Mouse (Mus musculus) kidney, postnatal 25 days (tissue): ENCODE data around the gene Sugct.

Experiments
- DNase-seq, 2 experiments: peaks; one replicate each; pipeline ENCODE4 v3.0.0; 2021; ENCODE audit warnings: mixed read lengths in 2 of 2

The Sugct gene

DNA sequence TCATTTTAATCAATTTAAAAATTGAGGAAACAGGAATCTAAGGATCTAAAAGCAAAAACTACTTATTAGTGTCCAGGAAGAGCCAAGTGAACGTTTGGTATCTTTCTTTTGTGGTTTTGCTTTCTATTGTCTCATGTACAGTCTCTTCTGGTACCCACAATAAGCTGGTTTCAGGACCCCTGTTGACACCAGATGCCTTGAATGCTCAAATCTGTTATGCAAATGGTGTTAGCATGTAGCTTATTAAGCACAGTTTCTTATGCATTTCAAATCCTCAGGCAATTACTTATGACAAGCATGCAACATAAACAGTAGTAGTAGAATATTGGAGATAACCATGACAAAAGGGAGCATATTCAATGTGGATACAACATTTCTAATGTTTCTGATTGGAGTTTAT, 407.0 kb downstream of the Sugct start:
- DNase-seq: no peak

DNA sequence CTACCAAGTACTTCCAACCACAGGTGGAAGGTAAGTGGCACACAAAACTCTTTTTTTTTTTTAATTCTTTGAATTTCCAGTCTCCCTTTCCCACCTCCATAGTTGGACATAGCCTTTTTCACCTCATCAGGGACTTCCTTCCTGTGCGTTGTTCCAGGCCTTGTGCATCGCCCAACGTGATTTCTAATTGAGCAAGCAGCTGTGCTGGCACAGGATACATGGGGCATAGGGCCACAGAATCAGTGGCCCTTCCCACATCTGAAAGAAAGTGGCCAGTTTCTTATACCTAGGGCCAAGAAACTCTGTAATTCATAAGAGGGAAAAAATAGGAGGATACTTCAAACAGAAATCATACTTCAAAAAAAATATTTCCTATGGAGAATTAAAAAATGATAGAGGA, 449.4 kb downstream of the Sugct start:
- no peak for DNase-seq

DNA sequence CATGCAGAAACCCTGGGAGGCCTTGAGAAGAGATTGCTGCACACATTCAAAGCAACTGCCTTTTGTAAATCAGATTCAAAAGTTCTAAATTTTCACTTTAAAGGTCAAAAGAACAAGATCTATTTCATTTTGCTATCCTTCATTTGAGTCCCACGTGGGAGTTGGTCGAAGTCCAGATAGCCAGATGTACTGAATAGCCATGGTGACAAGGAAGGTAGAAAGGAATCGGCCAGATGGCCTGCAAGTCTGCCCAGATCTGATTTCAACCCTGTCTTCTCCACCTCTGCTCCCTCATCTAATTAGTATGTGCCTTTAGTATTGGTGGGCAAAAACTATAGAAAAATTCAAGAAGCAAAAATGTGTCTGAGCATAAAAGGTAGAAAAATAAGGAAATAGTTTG, 478.8 kb downstream of the Sugct start:
- no peak for DNase-seq

DNA sequence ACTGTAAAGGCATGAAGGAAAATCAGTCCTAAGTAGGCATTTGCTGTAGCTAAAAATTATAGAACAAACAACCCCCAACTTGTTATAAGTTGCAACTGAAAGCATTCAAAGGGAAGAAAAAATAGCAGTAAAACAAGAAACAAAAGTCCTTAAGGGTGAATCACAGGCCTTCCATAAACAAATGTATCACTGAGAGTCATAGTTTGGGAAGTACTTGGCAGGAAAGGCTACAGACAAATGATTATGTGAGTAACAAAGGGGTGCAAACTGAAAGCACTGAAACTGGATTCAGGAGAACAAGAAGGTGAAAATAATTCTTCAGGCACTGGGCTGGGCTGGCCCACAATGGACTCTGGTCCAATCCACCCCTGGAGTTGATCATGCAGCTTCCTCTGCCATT, 482.7 kb downstream of the Sugct start:
- DNase-seq: no peak

DNA sequence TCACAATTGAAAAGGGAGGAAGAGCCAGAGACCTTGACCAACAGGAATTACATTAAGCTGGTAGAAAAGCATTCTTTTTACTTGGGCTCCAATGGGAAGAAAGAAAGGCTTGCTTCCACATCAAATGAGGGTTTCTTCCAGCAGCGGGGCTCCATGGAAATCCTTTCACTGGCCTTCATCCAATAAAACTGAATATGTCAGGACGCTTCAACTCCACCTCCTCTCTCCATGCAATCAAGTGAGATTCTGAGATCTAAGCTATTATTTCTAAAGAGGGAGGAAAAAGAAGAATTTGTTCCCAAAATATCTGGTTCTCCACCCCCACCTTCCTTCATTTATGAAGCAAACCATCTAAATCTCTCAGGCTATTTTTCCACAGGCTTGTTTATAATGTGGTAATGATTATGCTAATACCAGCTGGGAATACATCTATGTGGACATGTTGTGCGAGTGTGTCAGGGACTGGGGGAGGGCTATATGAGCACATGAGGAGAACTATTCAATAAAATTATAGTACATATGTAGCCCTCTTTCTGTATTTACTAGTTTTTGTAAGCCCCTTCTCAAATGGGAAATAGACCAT, 505.1 kb downstream of the Sugct start:
- DNase-seq: no peak

DNA sequence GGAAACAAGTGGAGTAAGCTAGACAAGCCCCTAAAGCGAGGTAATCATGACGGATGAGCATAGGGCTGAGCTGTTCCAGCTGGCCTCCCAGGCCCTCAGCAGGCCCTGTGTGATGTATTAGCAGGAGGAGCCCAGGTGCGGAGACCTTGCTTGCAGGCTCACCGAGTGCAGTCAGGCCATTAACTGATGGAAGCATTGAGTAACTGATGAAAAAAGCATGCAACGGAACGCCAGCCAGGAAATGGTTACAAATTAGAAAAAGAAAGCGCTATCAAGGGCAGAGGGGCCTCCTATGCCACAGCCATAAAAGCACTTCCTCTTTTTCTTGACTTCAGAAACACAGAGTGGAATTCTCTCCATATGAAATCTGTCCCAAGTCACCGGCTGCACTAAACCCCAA, 510.1 kb downstream of the Sugct start:
- peak in 1 of 2 experiments; percentile 39 for DNase-seq

DNA sequence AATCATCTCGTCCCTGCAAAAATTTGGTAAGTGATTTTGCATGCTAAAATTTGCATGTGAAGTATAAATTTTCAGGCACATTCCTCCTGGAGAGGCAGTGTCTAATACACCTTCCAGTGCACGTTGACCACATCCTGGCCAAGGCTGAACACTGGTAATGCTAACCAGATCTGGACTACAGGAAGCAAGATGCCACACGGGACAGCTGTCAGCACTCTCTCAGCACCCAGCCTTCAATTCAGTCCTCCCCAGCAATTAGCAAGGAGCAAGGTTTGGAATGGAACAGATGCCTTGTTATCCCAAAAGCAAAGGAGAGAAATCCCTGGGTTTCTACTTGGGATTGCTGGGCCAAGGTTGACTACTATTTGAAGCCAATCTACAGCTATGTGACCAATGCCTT, 529.4 kb downstream of the Sugct start:
- DNase-seq: no peak

DNA sequence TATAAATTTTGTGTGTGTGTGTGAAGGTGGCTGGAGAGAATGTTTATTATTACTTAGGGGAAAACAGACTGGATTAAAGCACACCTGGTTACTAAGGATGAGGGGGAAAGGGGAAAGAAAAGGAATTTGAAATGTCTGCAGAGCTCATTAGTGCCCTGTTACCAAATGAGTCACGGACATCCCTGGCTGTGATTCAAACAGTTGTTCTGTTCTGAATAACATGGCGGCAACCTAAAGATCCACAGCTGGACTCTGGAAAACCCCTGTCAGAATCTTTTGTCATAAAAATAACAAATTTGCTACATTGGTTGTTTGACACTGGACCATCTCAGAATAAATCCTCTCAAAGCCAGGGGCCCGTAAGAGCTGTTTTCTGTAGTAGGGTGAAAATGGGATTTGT, 530.6 kb downstream of the Sugct start:
- DNase-seq: no peak

DNA sequence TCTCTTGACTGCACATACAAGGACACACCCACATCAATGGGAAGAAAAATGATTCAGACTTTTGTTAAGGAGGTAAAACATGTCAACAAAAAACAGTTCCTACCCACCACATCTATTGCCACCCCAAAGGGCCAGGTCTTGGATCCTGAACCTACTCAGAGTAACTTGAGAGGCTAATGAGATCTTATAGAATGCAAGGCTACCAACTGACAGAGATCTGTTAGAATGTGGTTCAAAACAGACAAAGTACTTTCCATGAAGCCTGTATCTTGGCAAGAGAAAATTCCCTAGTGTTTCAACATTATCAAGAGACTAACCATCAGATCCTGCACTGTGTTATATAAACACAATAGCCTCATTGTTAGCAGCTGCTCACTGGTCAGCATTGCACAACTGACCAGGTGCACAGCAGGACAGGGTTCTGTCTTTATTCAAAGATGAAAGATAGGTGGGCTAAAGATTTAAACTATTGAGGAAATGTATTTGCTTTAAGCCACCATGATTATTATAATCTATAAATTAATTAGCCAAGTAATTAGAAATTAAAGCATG, 548.8 kb downstream of the Sugct start:
- DNase-seq: no peak

DNA sequence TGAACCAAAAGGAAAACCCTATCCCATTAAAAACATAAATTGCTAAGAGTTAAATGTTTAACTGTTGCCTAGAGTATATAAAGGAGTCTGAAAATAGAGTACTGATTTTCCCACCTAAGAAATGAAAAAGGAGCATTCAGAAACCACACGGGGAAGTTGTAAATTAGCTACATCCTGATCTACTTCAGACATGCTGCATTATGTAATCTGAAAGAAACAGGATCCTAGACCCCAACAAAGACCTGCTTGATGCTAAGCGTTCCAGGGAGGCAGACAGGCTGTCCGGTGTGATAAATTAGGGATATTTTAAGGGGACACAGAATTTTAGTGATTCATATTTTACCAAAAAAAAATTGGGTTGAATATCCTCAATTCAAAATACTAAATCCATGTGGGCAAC, 579.3 kb downstream of the Sugct start:
- DNase-seq: no peak

DNA sequence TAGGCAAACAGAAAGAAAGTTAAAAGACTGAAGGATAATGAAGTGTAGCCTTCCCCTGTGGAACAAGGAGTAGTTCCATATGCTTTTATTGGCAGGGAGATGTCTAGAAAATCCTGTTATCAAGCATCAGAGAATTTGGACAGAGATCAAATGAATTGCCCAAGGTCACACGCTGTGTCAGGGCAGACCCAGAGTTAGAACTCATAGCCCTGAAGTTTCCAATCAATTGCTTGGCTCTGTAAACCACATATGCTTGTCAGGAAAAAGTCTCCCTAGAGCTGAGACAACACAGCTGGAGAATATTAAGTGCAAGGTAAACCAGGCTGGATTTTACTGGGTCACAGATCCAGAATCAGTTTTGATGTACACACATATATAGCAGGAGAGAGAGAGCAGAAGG, 593.0 kb downstream of the Sugct start:
- no peak for DNase-seq

DNA sequence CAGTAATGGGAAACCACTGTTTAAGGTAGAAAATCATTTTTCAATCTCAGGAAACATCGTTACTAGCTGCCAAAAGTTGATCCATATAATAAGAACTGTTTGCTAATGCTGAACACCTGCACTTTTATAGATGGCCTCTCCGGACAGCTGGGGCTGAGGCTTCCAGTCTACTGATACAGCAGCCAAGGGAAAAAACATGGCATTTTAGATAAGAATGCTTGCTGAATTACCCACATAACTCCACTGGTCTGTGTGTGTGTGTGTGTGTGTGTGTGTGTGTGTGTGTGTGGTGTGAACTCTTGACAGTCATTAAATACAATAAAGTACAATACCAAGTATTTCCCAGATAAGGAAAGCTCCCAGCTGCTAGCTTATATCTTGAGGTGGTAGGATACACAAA, 608.8 kb downstream of the Sugct start:
- DNase-seq: no peak

DNA sequence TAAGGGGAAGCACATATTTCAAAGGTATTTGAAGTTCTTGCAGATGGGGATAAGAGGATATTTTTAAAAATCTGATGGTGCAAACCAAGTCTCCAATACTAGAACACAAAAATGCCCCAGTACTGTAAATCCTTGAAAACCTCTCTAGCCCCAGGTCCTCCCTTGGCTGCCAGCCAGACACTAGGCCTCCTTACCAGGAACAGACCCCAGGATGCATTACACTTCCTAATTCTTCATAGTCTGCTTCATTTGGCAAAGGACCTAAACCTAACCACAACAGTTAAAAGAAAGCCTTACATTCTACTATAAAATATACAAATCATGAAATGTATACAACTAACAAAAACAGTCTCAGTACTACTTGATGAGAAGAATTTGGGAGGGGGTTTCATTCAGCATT, 609.2 kb downstream of the Sugct start:
- DNase-seq: peak in 1 of 2 experiments; percentile 2

DNA sequence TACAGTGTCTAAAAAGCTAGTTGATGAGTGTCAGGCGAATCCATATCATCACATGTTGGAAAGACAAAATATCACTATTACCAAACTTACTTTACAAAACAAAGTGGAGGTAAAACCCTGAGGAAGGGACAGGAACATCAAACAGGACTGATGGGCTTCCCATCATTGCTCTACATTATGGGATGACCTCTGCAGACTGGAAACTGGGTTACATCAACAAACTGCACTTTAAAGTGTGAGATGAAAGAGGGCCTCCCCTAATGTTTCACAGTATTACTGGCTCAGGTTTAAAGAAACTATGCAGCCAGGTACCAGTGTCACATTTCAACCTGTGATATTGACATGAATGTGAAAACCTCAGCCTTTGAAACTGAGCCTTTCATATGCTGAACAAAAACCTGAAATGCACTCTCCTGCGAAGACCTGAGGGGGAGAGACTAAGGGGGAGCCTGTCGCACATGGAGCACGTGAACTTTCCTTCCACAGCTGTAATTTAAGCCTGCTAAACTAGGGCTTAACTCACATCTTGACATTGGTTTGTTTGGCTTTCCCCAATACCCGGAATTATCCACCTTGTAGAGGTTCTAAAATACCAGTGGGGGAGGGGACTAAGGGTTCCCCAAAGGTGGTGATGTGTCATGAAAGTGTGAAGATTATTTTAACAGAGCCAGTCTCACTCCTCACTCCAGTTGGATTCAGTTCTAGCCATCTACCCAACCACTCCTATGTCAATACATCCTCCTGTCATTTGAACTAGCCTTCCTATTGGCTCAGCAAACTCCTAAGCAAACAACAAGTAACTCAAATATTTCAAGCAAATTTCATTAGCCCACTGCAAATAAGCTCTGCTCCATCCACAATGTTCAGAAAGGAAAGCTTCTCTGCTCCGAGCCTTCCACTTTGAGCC, 610.2 kb downstream of the Sugct start:
- no peak for DNase-seq

DNA sequence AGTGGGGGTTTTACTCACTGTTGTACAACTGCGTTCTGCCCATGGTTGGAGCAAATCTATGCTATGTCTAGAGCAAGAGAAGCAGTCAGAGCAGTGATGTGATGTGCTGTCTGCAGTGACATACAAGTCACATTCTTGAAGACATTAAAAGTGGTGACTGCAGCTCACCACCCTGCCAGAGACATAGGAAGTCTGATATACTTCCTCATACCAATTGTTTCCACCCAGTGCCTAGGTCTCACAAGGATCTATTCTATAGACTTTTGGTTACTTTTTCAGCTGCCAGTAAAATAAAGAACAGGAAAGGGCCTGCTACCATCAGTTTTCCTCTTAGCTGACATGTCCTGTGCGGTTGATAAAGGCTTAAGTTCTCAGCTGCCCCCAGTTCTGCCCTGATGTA, 613.7 kb downstream of the Sugct start:
- no peak for DNase-seq

DNA sequence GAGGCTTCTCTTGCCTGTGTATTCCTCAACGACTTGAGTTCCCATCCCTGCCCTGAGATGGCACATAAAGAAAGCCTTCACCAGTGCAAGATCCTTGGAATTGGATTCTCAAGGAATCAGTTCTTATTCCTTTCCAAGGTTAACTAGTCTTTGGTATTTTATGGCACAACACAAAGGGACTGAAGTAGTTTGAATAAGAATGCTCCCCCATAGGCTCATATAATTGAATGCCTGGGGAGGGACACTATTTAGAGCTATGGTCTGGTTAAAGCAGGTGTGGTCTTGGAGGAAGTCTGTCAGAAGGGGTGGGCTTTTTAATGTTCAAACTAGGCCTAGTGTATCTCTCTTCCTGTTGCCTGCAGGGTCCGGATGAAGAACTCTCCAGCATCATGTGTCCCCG, 629.8 kb downstream of the Sugct start:
- no peak for DNase-seq

DNA sequence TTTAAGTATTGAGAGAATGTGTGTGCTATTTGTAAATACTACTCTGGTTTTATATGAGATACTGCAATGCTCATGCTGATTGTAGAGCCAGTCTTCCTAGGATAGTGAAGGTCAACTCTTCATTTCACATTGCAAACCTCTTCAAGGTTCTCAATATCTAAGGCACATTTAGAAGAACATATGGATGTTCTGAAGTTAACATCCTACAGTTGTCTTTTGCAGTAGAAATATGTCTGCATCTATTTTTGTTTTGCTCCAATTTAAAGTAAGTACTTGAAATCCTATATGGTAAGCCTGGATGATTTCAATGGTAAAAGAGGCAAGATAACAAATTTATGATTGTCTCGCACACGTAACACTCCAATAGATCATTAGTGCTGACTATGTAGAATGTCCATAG, 638.7 kb downstream of the Sugct start:
- no peak for DNase-seq

DNA sequence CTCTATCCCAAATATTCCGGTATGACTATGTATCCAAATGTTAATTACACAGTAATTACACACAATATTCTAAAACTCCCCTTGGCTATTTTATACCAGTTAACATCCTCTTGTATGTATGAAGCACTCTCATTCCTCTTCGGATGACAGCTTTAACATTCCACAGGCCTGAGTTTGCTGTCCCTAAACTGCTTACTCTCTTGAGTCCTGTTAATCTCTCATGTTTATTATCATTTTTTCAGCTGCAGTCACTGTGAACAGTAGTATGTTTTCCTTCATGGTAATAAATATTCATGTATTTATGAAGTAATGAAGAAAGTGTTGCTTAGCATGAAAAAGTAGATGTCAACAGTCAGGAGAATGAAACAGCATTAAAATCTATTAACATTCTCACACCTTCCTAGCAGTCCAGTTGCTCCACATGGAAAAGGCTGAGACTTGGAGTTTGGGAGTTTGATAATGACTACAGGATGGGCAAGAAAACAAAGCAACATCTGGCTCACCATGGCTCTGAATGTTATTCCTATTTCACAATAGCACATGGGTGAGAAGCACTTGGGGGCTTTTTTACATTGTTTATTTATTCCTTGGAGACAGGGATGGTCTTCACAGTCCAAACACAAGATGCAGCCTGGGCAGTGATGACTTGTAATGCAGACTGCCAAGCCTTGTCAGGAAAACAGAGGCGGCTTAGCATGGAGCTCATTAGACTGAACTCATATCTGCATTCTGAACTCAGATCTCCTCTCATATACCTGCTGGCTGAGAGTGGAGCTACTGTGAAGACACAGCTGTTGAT, 651.7 kb downstream of the Sugct start:
- DNase-seq: no peak

DNA sequence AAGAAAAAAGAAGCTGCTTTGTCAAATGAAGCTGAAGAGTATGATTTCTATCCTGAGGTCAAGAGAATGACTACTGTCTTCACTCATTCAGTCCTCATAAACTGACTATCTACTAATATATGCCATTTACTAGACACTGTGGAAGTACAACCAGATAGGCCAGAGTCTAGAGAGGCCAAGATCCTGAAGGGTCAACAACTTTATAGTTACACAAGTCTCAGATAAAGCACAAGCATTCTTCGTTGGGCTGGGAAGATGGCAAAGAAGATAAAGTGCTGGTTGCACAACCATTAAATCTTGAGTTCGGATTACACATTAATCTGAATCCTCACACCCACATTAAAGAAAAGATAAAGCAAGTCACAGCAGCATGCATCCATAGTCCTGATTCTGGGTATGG, 653.0 kb downstream of the Sugct start:
- no peak for DNase-seq

DNA sequence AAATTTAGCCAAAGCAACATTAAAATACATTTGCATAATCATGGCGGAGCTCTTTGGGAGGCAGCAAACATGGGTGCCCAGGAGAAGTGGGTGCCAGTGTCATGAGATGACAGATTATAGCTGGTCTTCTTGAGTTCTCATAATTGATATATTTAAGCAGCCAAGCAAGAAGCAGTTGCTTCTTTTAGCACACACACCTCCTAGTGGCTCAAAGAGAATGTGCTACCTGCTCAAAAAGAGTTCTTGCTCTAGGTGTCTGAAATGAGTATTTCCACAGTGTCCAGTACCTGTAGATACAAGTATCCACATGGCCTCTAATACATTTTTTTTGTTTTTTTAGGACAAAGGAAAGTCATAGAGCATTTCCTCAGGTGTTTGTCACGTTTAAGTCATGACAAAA, 655.6 kb downstream of the Sugct start:
- DNase-seq: no peak

DNA sequence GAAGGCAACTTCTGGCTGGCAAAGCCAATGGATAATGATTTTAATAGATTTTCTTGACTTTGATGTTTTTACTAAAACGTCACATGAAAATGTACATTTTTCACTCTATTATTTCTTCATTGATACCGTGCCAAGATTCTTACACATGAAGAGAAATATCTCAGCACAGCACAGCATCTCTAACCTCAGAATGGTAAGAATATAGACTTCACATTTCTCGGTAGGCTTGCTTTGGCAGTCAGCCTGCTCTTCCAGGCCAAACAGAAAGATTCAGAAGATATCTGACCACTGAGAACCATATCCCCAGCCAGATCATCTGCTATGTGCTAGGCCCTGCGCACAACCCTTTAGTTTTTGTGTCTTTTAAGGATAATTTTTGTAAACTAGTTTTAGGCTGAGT, 657.0 kb downstream of the Sugct start:
- no peak for DNase-seq

DNA sequence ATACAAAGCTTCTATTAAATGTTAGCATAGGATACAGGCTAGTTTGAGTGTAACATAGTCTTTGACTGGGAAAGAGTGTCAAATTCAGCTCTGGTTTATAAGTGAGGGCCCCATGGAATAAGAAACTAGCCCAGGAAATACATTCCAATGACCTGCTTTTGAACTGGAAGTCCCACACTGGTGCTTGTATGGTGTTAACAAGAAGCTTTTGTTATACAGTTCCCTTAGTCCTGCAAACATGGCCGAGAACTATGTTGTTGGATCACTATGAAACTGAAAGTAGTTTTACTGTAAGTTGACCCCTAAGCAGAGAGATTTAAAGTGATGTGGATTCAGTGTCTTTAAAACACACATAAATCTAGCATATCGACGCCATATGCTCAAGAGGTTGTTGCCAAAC, 657.5 kb downstream of the Sugct start:
- DNase-seq: no peak

DNA sequence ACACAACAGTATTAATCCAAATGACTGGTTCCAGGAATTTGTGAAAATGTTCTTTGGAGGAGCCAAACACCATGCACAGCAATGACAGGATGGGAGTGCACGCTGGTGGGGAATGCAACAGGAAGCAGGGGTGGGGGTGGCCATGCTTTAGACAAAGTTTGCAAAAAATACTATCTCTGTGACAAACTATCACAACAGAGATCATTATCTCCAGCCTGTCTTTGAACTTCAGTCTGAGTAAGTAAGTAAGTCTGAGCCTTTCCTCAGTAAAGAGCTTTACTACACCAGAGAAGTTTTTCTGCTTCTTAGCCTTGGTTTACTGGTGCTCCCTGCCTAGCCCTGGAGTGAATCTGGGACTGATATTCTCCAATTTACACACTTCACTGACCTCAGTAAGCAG, 664.6 kb downstream of the Sugct start:
- no peak for DNase-seq

DNA sequence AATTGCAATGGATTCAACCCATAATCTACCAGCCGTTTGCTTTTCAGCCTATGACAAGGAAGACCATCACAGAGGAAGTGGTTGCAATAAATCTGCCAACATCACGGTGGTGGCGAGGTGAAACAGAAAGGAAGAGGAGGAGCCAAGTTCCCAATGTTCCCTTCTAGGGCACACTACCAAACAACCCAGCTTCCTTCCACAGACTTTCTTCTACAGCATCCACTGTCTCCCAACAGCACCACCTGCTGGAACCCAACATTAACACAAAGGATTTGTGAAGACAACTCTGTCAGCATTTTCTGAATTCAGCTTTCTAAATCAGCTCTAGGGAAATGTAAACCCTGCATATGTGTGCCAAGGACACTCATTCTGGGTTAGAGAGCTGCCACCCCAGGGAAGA, 666.8 kb downstream of the Sugct start:
- DNase-seq: peak; percentile 42 to 76
